Mouse (Mus musculus) ES-Bruce4 (cell line): ENCODE data around the gene Nf1.

Experiments
- CTCF ChIP-seq: IDR thresholded peaks from one replicate; pipeline ENCODE4 v1.8.1; 2011; ENCODE audit warnings: low read depth, low read length
- EP300 ChIP-seq: IDR thresholded peaks from 2 replicates; pipeline ENCODE4 v1.6.1; 2011; ENCODE audit warnings: low read depth, low read length; ENCODE audit not compliant: insufficient read depth
- POLR2A ChIP-seq: IDR thresholded peaks from one replicate; pipeline ENCODE4 v1.8.1; 2011; ENCODE audit warnings: low read length; ENCODE audit not compliant: insufficient read depth

- TF ChIP-seq EP300 (no peak), CTCF (peak; percentile 2), POLR2A (no peak)
These were observed 227.5 kb downstream of the Nf1 start for GRCm38 (mm10) chr11:79566947-79567346.
